In genomic region chr13:43304700-43305099, GRCm38 (mm10) we compare ENCODE assay signal across 8 mouse cellular contexts. TPM values are rescaled to one million over a fixed set of nuclear protein-coding genes. Genes with fewer than 3 reads are reported as not detected.
DNase-seq lines count a peak whose midpoint lies in the region; ATAC-seq and TF ChIP-seq lines count a peak whose summit lies in the region.

No protein-coding gene starts in this region.

- H3K9ac ChIP-seq in lung, embryonic 14.5 days = peak overlapping the region; percentile 40; the same call in 1 of the 2 replicates

- H3K4me1 ChIP-seq in kidney, adult 2 months (ENCODE audit: control insufficient read depth, insufficient read depth, low read length) = peaks cover 7% of the 10 kb centered on the region; the same call in 1 of the 2 replicates
- H3K4me1 ChIP-seq in lung, embryonic 14.5 days (ENCODE audit: insufficient read depth) = 0 out of 2 replicates have a peak, but pooled peaks cover 3% of the 10 kb centered on the region

- no peaks in the 10 kb centered on the region for H3K9me3 ChIP-seq in lung, embryonic 14.5 days (ENCODE audit: low read depth, low read length)

- WGBS in kidney, adult 2 months = 17% methylated on average over 11 of the region's 11 CpGs
- WGBS in lung, embryonic 14.5 days = 9% methylated on average over 11 of the region's 11 CpGs

- H3K4me2 ChIP-seq in lung, embryonic 14.5 days = peak overlapping the region; percentile 99

- H3K27ac ChIP-seq in kidney, adult 2 months (ENCODE audit: insufficient read depth, low read depth, low read length) = peak overlapping the region; percentile 13; the same call in 1 of the 2 replicates
- H3K27ac ChIP-seq in lung, embryonic 14.5 days (ENCODE audit: low read depth) = no peak overlapping the region

- DNase-seq in right cerebral cortex, adult 18-20 months = peak; percentile 37
- DNase-seq in right cerebral cortex, postnatal 36 days (ENCODE audit: low spot score in 2 of 2) = no peak
- peak; percentile 82 for DNase-seq in cerebellum, adult 9-10 months
- DNase-seq in gastrocnemius, postnatal 25 days = peak; percentile 20
- DNase-seq in kidney, adult 2 months = peak; percentile 83
- peak; percentile 32 for DNase-seq in lung, embryonic 14.5 days
- DNase-seq in retina, postnatal 7 days (ENCODE audit: low read depth, low spot score) = peak; percentile 11
- DNase-seq in yolk sac, embryonic 10.5 days (ENCODE audit: low spot score) = no peak

- peak overlapping the region; percentile 30; the same call in 1 of the 2 replicates for H3K4me3 ChIP-seq in kidney, adult 2 months (ENCODE audit: insufficient read depth, low read depth, low read length)
- peak overlapping the region; percentile 67 for H3K4me3 ChIP-seq in lung, embryonic 14.5 days (ENCODE audit: low read depth, low read length)

- TF ChIP-seq CTCF in kidney, adult 2 months (conservative IDR thresholded peaks at IDR 0.05; ENCODE audit: insufficient read depth, insufficient read length, low read depth, low read length) = 0 out of 2 replicates have a peak, but pooled peaks have one; percentile 19
- no peak for TF ChIP-seq CTCF in lung, embryonic 14.5 days (IDR thresholded peaks at IDR 0.05; ENCODE audit: low read depth)

- no peak for TF ChIP-seq POLR2A in kidney, adult 2 months (IDR thresholded peaks at IDR 0.05; ENCODE audit: low read depth, low read length)

- H3K27me3 ChIP-seq in kidney, adult 2 months (replicated peaks; ENCODE audit: control insufficient read depth, insufficient read depth, low read length) = no peaks in the 10 kb centered on the region
- peaks cover 10% of the 10 kb centered on the region; the same call in 1 of the 2 replicates for H3K27me3 ChIP-seq in lung, embryonic 14.5 days (ENCODE audit: insufficient read depth, low read length)

- ATAC-seq in lung, embryonic 14.5 days (ENCODE audit: insufficient read depth) = peak; percentile 18; the same call in 1 of the 2 replicates

- H3K36me3 ChIP-seq in kidney, adult 2 months (ENCODE audit: control insufficient read depth, insufficient read depth, low read length) = no peaks in the 10 kb centered on the region
- H3K36me3 ChIP-seq in lung, embryonic 14.5 days (ENCODE audit: insufficient read depth) = no peaks in the 10 kb centered on the region

RNA-seq across cellular contexts. Expression of gene Gfod1, which starts 0.7 kb away (rescaled TPM):
- 1 to 10 TPM; 5.6 to 6.5 TPM for total RNA-seq in gastrocnemius, postnatal 25 days (2021)
- polyA plus RNA-seq in kidney, adult 2 months (2012; rRNA removed) = 1.6 and 2.0 TPM in 2 replicates
- 1.0 and 1.4 TPM in 2 replicates for polyA plus RNA-seq in lung, embryonic 14.5 days (2014; fragmentation: Nextera tagmentation; extraction: Ambion mirVana)

Comparison
In these comparisons a context has a peak if more than half of its experiments do, and no peak if none do; other contexts are left out.
1. DNase-seq: peak in right cerebral cortex, adult 18-20 months (single experiment), cerebellum, adult 9-10 months (single experiment), gastrocnemius, postnatal 25 days (single experiment), kidney, adult 2 months (single experiment), lung, embryonic 14.5 days (single experiment) and retina, postnatal 7 days (single experiment); none in right cerebral cortex, postnatal 36 days (0 of 2) and yolk sac, embryonic 10.5 days (single experiment).